Mouse (Mus musculus): Measurements from ENCODE around the gene Rpa1. TPM values are rescaled to one million over a fixed set of nuclear protein-coding genes. Genes with fewer than 3 reads are reported as not detected.

Rpa1 gene
- polyA plus RNA-seq, 1 experiment from 2014 or later = 49.3 TPM

- no peaks in the 10 kb centered on the region for H3K27me3 ChIP-seq (ENCODE audit: insufficient read depth, low read length)
- ATAC-seq (no peak), DNase-seq (no peak)
- WGBS (ENCODE audit: insufficient replicate concordance) = 77% methylated on average over 5 of the region's 5 CpGs
- TF ChIP-seq CTCF (IDR thresholded peaks at IDR 0.05; ENCODE audit: low read depth) (no peak), EP300 (IDR thresholded peaks at IDR 0.05; ENCODE audit: low read depth) (no peak)
- 0 out of 2 replicates have a peak overlapping the region, but pooled peaks have one; percentile 12 for H3K27ac ChIP-seq (ENCODE audit: low read depth)
- peaks cover 19% of the 10 kb centered on the region for H3K36me3 ChIP-seq (replicated peaks; ENCODE audit: insufficient read depth, low read length)
- H3K4me2 ChIP-seq (ENCODE audit: low read depth, low read length) = no peak overlapping the region
- H3K4me3 ChIP-seq (ENCODE audit: low read depth, low read length) = no peak overlapping the region
- peaks cover 21% of the 10 kb centered on the region for H3K4me1 ChIP-seq (ENCODE audit: insufficient read depth)
- H3K9me3 ChIP-seq (ENCODE audit: low read length) = no peaks in the 10 kb centered on the region
- H3K9ac ChIP-seq (replicated peaks) = no peak overlapping the region
These were observed 3.4 kb downstream of the Rpa1 start for GRCm38 (mm10) chr11:75344716-75345115.

GRCm38 (mm10) chr11:75344163-75344562 lies 4.0 kb downstream of the Rpa1 start:
- H3K9ac ChIP-seq (replicated peaks) = no peak overlapping the region
- TF ChIP-seq EP300 (IDR thresholded peaks at IDR 0.05; ENCODE audit: low read depth) (no peak), CTCF (IDR thresholded peaks at IDR 0.05; ENCODE audit: low read depth) (no peak)
- no peak overlapping the region for H3K27ac ChIP-seq (ENCODE audit: low read depth)
- no peak overlapping the region for H3K4me2 ChIP-seq (ENCODE audit: low read depth, low read length)
- WGBS (ENCODE audit: insufficient replicate concordance) = 70% methylated on average over 2 of the region's 2 CpGs
- no peaks in the 10 kb centered on the region for H3K27me3 ChIP-seq (ENCODE audit: insufficient read depth, low read length)
- H3K4me1 ChIP-seq (ENCODE audit: insufficient read depth) = peaks cover 21% of the 10 kb centered on the region
- H3K36me3 ChIP-seq (replicated peaks; ENCODE audit: insufficient read depth, low read length) = peaks cover 23% of the 10 kb centered on the region
- H3K9me3 ChIP-seq (ENCODE audit: low read length) = no peaks in the 10 kb centered on the region
- no peak for ATAC-seq
- no peak overlapping the region for H3K4me3 ChIP-seq (ENCODE audit: low read depth, low read length)
- DNase-seq = no peak

GRCm38 (mm10) chr11:75343096-75343495 lies 5.0 kb downstream of the Rpa1 start:
- no peak for ATAC-seq
- Histone ChIP-seq H3K36me3 (replicated peaks; ENCODE audit: insufficient read depth, low read length) (peaks cover 33% of the 10 kb centered on the region), H3K9ac (replicated peaks) (no peak overlapping the region)

GRCm38 (mm10) chr11:75340698-75341345 lies 7.3 kb downstream of the Rpa1 start:
- Histone ChIP-seq H3K4me3 (ENCODE audit: low read depth, low read length) (no peak overlapping the region), H3K27ac (ENCODE audit: low read depth) (no peak overlapping the region), H3K36me3 (replicated peaks; ENCODE audit: insufficient read depth, low read length) (peaks cover 47% of the 10 kb centered on the region), H3K9me3 (ENCODE audit: low read length) (no peaks in the 10 kb centered on the region), H3K4me2 (ENCODE audit: low read depth, low read length) (no peak overlapping the region), H3K27me3 (ENCODE audit: insufficient read depth, low read length) (no peaks in the 10 kb centered on the region), H3K9ac (replicated peaks) (no peak overlapping the region), H3K4me1 (ENCODE audit: insufficient read depth) (peaks cover 3% of the 10 kb centered on the region)
- no peak for ATAC-seq
- no peak for TF ChIP-seq CTCF (IDR thresholded peaks at IDR 0.05; ENCODE audit: low read depth)
- TF ChIP-seq EP300 (IDR thresholded peaks at IDR 0.05; ENCODE audit: low read depth) = no peak
- no peak for DNase-seq
- 92% methylated on average over 12 of the region's 12 CpGs for WGBS (ENCODE audit: insufficient replicate concordance)

More at GRCm38 (mm10) chr11:75343096-75343495, 5.0 kb downstream of the Rpa1 start:
- no peak overlapping the region for H3K4me2 ChIP-seq (ENCODE audit: low read depth, low read length)
- DNase-seq = no peak
- no peaks in the 10 kb centered on the region for H3K27me3 ChIP-seq (ENCODE audit: insufficient read depth, low read length)
- 82% methylated on average over 2 of the region's 2 CpGs for WGBS (ENCODE audit: insufficient replicate concordance)
- no peak overlapping the region for H3K4me3 ChIP-seq (ENCODE audit: low read depth, low read length)
- H3K27ac ChIP-seq (ENCODE audit: low read depth) = no peak overlapping the region
- H3K9me3 ChIP-seq (ENCODE audit: low read length) = no peaks in the 10 kb centered on the region
- no peak for TF ChIP-seq EP300 (IDR thresholded peaks at IDR 0.05; ENCODE audit: low read depth)
- no peak for TF ChIP-seq CTCF (IDR thresholded peaks at IDR 0.05; ENCODE audit: low read depth)
- H3K4me1 ChIP-seq (ENCODE audit: insufficient read depth) = peaks cover 15% of the 10 kb centered on the region

- no peak for ATAC-seq
- H3K27me3 ChIP-seq (ENCODE audit: insufficient read depth, low read length) = no peaks in the 10 kb centered on the region
- no peaks in the 10 kb centered on the region for H3K9me3 ChIP-seq (ENCODE audit: low read length)
- no peak overlapping the region for H3K9ac ChIP-seq (replicated peaks)
- no peak for DNase-seq
- H3K4me3 ChIP-seq (ENCODE audit: low read depth, low read length) = no peak overlapping the region
- H3K4me1 ChIP-seq (ENCODE audit: insufficient read depth) = peaks cover 3% of the 10 kb centered on the region
- H3K36me3 ChIP-seq (replicated peaks; ENCODE audit: insufficient read depth, low read length) = peaks cover 49% of the 10 kb centered on the region
- H3K4me2 ChIP-seq (ENCODE audit: low read depth, low read length) = no peak overlapping the region
- H3K27ac ChIP-seq (ENCODE audit: low read depth) = no peak overlapping the region
- TF ChIP-seq EP300 (IDR thresholded peaks at IDR 0.05; ENCODE audit: low read depth) = peak; percentile 9; the same call in 1 of the 2 replicates
- TF ChIP-seq CTCF (IDR thresholded peaks at IDR 0.05; ENCODE audit: low read depth) = no peak
- WGBS (ENCODE audit: insufficient replicate concordance) = 92% methylated on average over 14 of the region's 14 CpGs
These were observed 8.0 kb downstream of the Rpa1 start for GRCm38 (mm10) chr11:75340076-75340475.

GRCm38 (mm10) chr11:75337246-75337645 lies 10.9 kb downstream of the Rpa1 start:
- DNase-seq = no peak
- WGBS (ENCODE audit: insufficient replicate concordance) = 72% methylated on average over 7 of the region's 7 CpGs
- no peaks in the 10 kb centered on the region for H3K27me3 ChIP-seq (ENCODE audit: insufficient read depth, low read length)
- H3K36me3 ChIP-seq (replicated peaks; ENCODE audit: insufficient read depth, low read length) = peaks cover 55% of the 10 kb centered on the region
- no peak overlapping the region for H3K4me3 ChIP-seq (ENCODE audit: low read depth, low read length)
- H3K9me3 ChIP-seq (ENCODE audit: low read length) = no peaks in the 10 kb centered on the region
- peak; percentile 35; the same call in 1 of the 2 replicates for ATAC-seq
- H3K4me2 ChIP-seq (ENCODE audit: low read depth, low read length) = no peak overlapping the region
- no peak for TF ChIP-seq EP300 (IDR thresholded peaks at IDR 0.05; ENCODE audit: low read depth)
- no peak for TF ChIP-seq CTCF (IDR thresholded peaks at IDR 0.05; ENCODE audit: low read depth)
- no peak overlapping the region; the same call in 1 of the 2 replicates for H3K27ac ChIP-seq (ENCODE audit: low read depth)
- no peak overlapping the region; the same call in 1 of the 2 replicates for H3K9ac ChIP-seq (replicated peaks)
- H3K4me1 ChIP-seq (ENCODE audit: insufficient read depth) = no peaks in the 10 kb centered on the region; the same call in none of the 2 replicates
